Mouse (Mus musculus): ENCODE data around the gene Crybg2. TPM values are rescaled to one million over a fixed set of nuclear protein-coding genes. Genes with fewer than 3 reads are reported as not detected.

The Crybg2 gene
- polyA plus RNA-seq, 1 experiment: 2.6 TPM

- no peak for DNase-seq (ENCODE audit: extremely low spot score in 1 of 2, low spot score in 1 of 2)
Observed at GRCm38 (mm10) chr4:134118126-134118800, 57.6 kb downstream of the Crybg2 start.

- no peak for DNase-seq (ENCODE audit: extremely low spot score in 1 of 2, low spot score in 1 of 2)
Observed at GRCm38 (mm10) chr4:134119042-134119441, 58.4 kb downstream of the Crybg2 start.

- DNase-seq (ENCODE audit: extremely low spot score in 1 of 2, low spot score in 1 of 2): no peak
Observed at GRCm38 (mm10) chr4:134119644-134120043, 59.0 kb downstream of the Crybg2 start.

GRCm38 (mm10) chr4:134120192-134120805, 59.7 kb downstream of the Crybg2 start:
- no peak for DNase-seq (ENCODE audit: extremely low spot score in 1 of 2, low spot score in 1 of 2)

GRCm38 (mm10) chr4:134120916-134121315, 60.3 kb downstream of the Crybg2 start:
- no peak for DNase-seq (ENCODE audit: extremely low spot score in 1 of 2, low spot score in 1 of 2)

GRCm38 (mm10) chr4:134121571-134121970, 61.0 kb downstream of the Crybg2 start:
- no peak for DNase-seq (ENCODE audit: extremely low spot score in 1 of 2, low spot score in 1 of 2)

- peak in 1 of 2 experiments; percentile 47 for DNase-seq (ENCODE audit: extremely low spot score in 1 of 2, low spot score in 1 of 2)
Observed at GRCm38 (mm10) chr4:134122281-134122680, 61.7 kb downstream of the Crybg2 start.

- no peak for DNase-seq (ENCODE audit: extremely low spot score in 1 of 2, low spot score in 1 of 2)
Observed at GRCm38 (mm10) chr4:134123147-134123546, 62.5 kb downstream of the Crybg2 start.

- DNase-seq (ENCODE audit: extremely low spot score in 1 of 2, low spot score in 1 of 2): peak; percentile 85 to 92
Observed at GRCm38 (mm10) chr4:134123680-134124551, 63.3 kb downstream of the Crybg2 start.

- DNase-seq (ENCODE audit: extremely low spot score in 1 of 2, low spot score in 1 of 2): no peak
Observed at GRCm38 (mm10) chr4:134125383-134126060, 64.9 kb downstream of the Crybg2 start.

- DNase-seq (ENCODE audit: extremely low spot score in 1 of 2, low spot score in 1 of 2): no peak
Observed at GRCm38 (mm10) chr4:134126300-134127120, 65.9 kb downstream of the Crybg2 start.

GRCm38 (mm10) chr4:134127121-134127455, 66.5 kb downstream of the Crybg2 start:
- DNase-seq (ENCODE audit: extremely low spot score in 1 of 2, low spot score in 1 of 2): peak; percentile 58 to 80

GRCm38 (mm10) chr4:134127793-134128192, 67.2 kb downstream of the Crybg2 start:
- DNase-seq (ENCODE audit: extremely low spot score in 1 of 2, low spot score in 1 of 2): no peak

- DNase-seq (ENCODE audit: extremely low spot score in 1 of 2, low spot score in 1 of 2): peak; percentile 77 to 88
Observed at GRCm38 (mm10) chr4:134128221-134128982, 67.8 kb downstream of the Crybg2 start, which contains the start of gene Sh3bgrl3. Sh3bgrl3 (minus strand) TSS chr4:134128789.

GRCm38 (mm10) chr4:134128983-134129362, 68.4 kb downstream of the Crybg2 start:
- no peak for DNase-seq (ENCODE audit: extremely low spot score in 1 of 2, low spot score in 1 of 2)

GRCm38 (mm10) chr4:134129482-134129881, 68.9 kb downstream of the Crybg2 start:
- DNase-seq (ENCODE audit: extremely low spot score in 1 of 2, low spot score in 1 of 2): peak in 1 of 2 experiments; percentile 57

GRCm38 (mm10) chr4:134132117-134132516, 71.5 kb downstream of the Crybg2 start:
- DNase-seq (ENCODE audit: extremely low spot score in 1 of 2, low spot score in 1 of 2): no peak

GRCm38 (mm10) chr4:134132519-134133095, 72.0 kb downstream of the Crybg2 start:
- DNase-seq (ENCODE audit: extremely low spot score in 1 of 2, low spot score in 1 of 2): no peak

Data from frontal cortex, adult 2 months (tissue).